Mouse (Mus musculus): ENCODE measurements around the gene Coro2b. TPM values are rescaled to one million over a fixed set of nuclear protein-coding genes. Genes with fewer than 3 reads are reported as not detected.

Coro2b gene
- total RNA-seq (2015; ENCODE audit: low replicate concordance) = 0.38 and 0.63 TPM in 2 replicates
- total RNA-seq (2017; ENCODE audit: low replicate concordance) = not detected in 2 replicates

- no peak for ATAC-seq (replicated peaks; ENCODE audit: low FRiP score, poor library complexity, severe bottlenecking)
These were observed at the start of gene Coro2b for GRCm38 (mm10) chr9:62536655-62537631. Gene Coro2b, minus strand, starts transcription at chr9:62537044.

- no peak for ATAC-seq (replicated peaks; ENCODE audit: low FRiP score, poor library complexity, severe bottlenecking)
These were observed 40.7 kb upstream of the Coro2b start for GRCm38 (mm10) chr9:62577558-62577957.

GRCm38 (mm10) chr9:62569121-62569520, 32.3 kb upstream of the Coro2b start:
- ATAC-seq (replicated peaks; ENCODE audit: low FRiP score, poor library complexity, severe bottlenecking) = no peak

- ATAC-seq (replicated peaks; ENCODE audit: low FRiP score, poor library complexity, severe bottlenecking) = no peak
These were observed 31.0 kb upstream of the Coro2b start for GRCm38 (mm10) chr9:62567818-62568217.

- ATAC-seq (replicated peaks; ENCODE audit: low FRiP score, poor library complexity, severe bottlenecking) = no peak
These were observed 25.4 kb upstream of the Coro2b start for GRCm38 (mm10) chr9:62562236-62562635.

- ATAC-seq (replicated peaks; ENCODE audit: low FRiP score, poor library complexity, severe bottlenecking) = no peak
These were observed 23.6 kb upstream of the Coro2b start for GRCm38 (mm10) chr9:62560432-62560831.

- no peak for ATAC-seq (replicated peaks; ENCODE audit: low FRiP score, poor library complexity, severe bottlenecking)
These were observed 23.2 kb upstream of the Coro2b start for GRCm38 (mm10) chr9:62560006-62560405.

GRCm38 (mm10) chr9:62559446-62559845, 22.6 kb upstream of the Coro2b start:
- no peak for ATAC-seq (replicated peaks; ENCODE audit: low FRiP score, poor library complexity, severe bottlenecking)

- ATAC-seq (replicated peaks; ENCODE audit: low FRiP score, poor library complexity, severe bottlenecking) = no peak
These were observed 21.2 kb upstream of the Coro2b start for GRCm38 (mm10) chr9:62558058-62558457.

GRCm38 (mm10) chr9:62556748-62557147, 19.9 kb upstream of the Coro2b start:
- ATAC-seq (replicated peaks; ENCODE audit: low FRiP score, poor library complexity, severe bottlenecking) = no peak

GRCm38 (mm10) chr9:62555258-62555856, 18.5 kb upstream of the Coro2b start:
- ATAC-seq (replicated peaks; ENCODE audit: low FRiP score, poor library complexity, severe bottlenecking) = no peak

- no peak for ATAC-seq (replicated peaks; ENCODE audit: low FRiP score, poor library complexity, severe bottlenecking)
These were observed 17.8 kb upstream of the Coro2b start for GRCm38 (mm10) chr9:62554606-62555005.

GRCm38 (mm10) chr9:62553366-62553940, 16.6 kb upstream of the Coro2b start:
- no peak for ATAC-seq (replicated peaks; ENCODE audit: low FRiP score, poor library complexity, severe bottlenecking)

- ATAC-seq (replicated peaks; ENCODE audit: low FRiP score, poor library complexity, severe bottlenecking) = no peak
These were observed 14.7 kb upstream of the Coro2b start for GRCm38 (mm10) chr9:62551531-62551930.

- ATAC-seq (replicated peaks; ENCODE audit: low FRiP score, poor library complexity, severe bottlenecking) = peak; percentile 70
These were observed 13.8 kb upstream of the Coro2b start for GRCm38 (mm10) chr9:62550661-62551093.

GRCm38 (mm10) chr9:62549809-62550208, 13.0 kb upstream of the Coro2b start:
- ATAC-seq (replicated peaks; ENCODE audit: low FRiP score, poor library complexity, severe bottlenecking) = 0 out of 2 replicates have a peak, but pooled peaks have one; percentile 41

- no peak for ATAC-seq (replicated peaks; ENCODE audit: low FRiP score, poor library complexity, severe bottlenecking)
These were observed 10.6 kb upstream of the Coro2b start for GRCm38 (mm10) chr9:62547476-62547875.

- no peak for ATAC-seq (replicated peaks; ENCODE audit: low FRiP score, poor library complexity, severe bottlenecking)
These were observed 8.0 kb upstream of the Coro2b start for GRCm38 (mm10) chr9:62544856-62545255.

GRCm38 (mm10) chr9:62543878-62544277, 7.0 kb upstream of the Coro2b start:
- ATAC-seq (replicated peaks; ENCODE audit: low FRiP score, poor library complexity, severe bottlenecking) = no peak

- ATAC-seq (replicated peaks; ENCODE audit: low FRiP score, poor library complexity, severe bottlenecking) = no peak
These were observed 4.8 kb upstream of the Coro2b start for GRCm38 (mm10) chr9:62541606-62542005.

Measured in erythroblast, adult 5-6 weeks (primary cell).